Mouse (Mus musculus) E14TG2a.4 (cell line): ENCODE results near the gene Car6.

Source experiments
- CTCF ChIP-seq: conservative IDR thresholded peaks from 2 replicates; pipeline ENCODE4 v1.5.1; 2014; ENCODE audit warnings: low read length
- NANOG ChIP-seq: IDR thresholded peaks from 2 replicates; pipeline ENCODE4 v1.6.1; 2014; ENCODE audit warnings: borderline replicate concordance, low read length, mixed read lengths

DNA sequence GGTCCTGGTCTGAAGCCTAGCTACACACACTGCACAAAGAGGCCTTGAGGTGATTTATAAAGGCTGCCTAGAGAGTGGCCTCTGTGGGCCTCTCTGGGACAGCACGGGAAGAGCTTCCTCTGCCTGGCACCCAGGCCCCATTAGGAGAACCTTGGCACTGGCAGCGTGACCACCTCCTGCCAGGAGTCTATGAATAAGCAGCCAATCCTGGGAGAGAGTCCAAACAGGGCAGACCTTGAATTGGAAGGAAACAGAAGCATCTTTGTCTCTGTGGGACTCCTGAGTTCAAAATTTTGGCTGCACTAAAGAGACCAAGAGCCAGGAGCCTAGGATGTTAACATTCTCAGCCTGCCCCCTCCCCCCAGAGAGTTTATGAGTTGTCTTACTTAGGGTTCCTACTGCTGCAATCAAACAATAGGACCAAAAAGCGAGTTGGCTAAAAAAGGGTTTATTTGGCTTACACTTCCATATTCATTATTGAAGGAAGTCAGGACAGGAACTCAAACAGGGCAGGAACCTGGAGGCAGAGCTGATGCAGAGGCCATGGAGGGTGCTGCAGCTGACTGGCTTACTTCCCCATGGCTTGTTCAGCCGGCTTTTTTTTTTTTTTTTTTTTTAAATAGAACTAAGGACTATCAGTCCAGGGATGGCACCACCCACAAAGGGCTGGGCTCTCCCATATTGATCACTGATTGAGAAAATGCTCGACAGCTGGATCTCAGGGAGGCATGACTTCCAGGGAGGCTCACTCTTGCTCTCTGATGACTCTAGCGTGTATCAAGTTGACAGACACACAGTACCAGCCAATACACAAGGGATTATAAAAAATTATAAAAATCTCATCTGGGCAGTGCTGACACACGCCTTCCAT is 25.9 kb upstream of the Car6 start:
- TF ChIP-seq CTCF (no peak), NANOG (no peak)
